Mouse (Mus musculus): ENCODE measurements at regions not wholly inside any gene's neighbourhood (a gene's known extent, or its start where the extent isn't known, plus 50 kb on each side); places are given as distances from the start of the nearest gene placed in this dataset.

DNA sequence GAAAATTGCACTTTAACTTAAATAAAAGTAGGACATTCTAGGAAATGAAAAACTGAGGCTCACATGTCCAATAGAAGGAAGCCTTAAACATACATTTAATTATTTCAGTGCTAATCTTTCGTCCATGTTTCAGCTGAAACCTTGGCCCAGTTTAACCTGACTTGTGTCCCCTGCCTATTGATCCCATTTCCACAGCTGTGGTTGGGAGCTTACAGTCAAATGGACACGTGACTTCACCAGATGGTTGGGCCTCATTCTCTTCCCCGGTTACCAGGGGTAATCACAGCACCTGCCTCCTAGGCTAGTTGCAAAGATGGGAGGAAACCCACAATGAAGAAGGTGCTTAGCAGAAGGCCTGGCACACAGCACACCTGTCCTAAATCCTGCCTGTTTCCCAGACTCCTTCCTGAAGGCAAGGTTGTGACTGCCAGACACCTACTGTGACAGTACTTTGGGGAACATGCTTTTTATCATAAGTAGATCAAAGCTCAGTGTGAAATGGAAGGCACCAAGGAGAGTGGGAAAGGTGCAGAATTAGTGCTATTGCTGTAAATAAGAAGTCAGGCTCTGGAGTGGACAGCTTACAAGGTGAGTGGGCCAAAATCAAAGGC is 52.4 kb upstream of the Gadd45a start:
- 74% methylated on average over 3 of the region's 3 CpGs for WGBS
- H3K9ac ChIP-seq (replicated peaks; ENCODE audit: low read length), result no peak overlapping the region
- H3K4me3 ChIP-seq (ENCODE audit: low read length), result no peak overlapping the region
- H3K27ac ChIP-seq (ENCODE audit: low read length), result no peak overlapping the region
- ATAC-seq (ENCODE audit: low FRiP score, low TSS enrichment), result no peak
- H3K27me3 ChIP-seq (ENCODE audit: insufficient read depth, low read length), result no peaks in the 10 kb centered on the region
- H3K36me3 ChIP-seq (ENCODE audit: insufficient read depth, low read length), result no peaks in the 10 kb centered on the region
- H3K9me3 ChIP-seq (ENCODE audit: low read length), result no peaks in the 10 kb centered on the region
- no peak overlapping the region for H3K4me2 ChIP-seq (replicated peaks; ENCODE audit: low read depth, low read length)
- no peaks in the 10 kb centered on the region for H3K4me1 ChIP-seq (ENCODE audit: insufficient read depth, low read length)

DNA sequence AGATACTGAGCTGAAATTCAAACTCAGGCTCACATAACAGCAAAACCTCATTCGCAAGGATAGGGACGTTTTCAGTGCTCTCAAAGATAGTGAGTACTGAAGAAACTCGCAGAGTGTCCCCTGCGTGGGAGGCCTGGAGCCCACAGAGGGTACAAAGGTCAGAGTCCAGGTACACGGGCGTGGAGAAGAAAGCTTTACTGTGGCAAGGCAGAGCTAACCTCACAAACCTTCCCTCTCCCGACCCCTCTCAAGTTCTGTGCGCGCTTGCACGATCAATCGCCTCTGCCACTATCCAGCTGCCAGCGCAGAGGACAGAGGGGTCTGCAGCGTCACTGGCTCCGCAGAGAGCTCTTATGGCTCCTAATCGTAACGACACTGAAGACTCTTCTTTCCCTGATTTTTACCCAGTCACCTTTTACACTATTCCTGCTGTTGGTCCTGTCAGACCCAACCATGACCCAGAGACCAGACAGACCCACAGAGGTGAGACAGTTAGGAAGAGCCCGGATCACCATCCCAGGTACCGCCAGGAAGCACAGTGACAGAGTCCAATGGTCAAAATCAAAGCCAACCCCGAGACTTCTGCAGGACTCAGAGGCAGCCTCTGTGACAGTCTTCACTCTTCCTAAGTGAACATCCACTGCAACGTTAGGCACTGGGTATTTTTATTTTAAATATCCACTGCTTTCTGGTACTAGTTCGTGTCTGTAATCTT is 51.6 kb upstream of the Gadd45a start:
- Histone ChIP-seq H3K9me3 (ENCODE audit: low read length) (no peaks in the 10 kb centered on the region), H3K27me3 (ENCODE audit: insufficient read depth, low read length) (no peaks in the 10 kb centered on the region), H3K27ac (ENCODE audit: low read length) (no peak overlapping the region), H3K4me3 (ENCODE audit: low read length) (no peak overlapping the region), H3K9ac (replicated peaks; ENCODE audit: low read length) (no peak overlapping the region), H3K4me2 (replicated peaks; ENCODE audit: low read depth, low read length) (no peak overlapping the region), H3K4me1 (ENCODE audit: insufficient read depth, low read length) (no peaks in the 10 kb centered on the region), H3K36me3 (ENCODE audit: insufficient read depth, low read length) (no peaks in the 10 kb centered on the region)
- WGBS, result 53% methylated on average over 21 of the region's 21 CpGs
- ATAC-seq (ENCODE audit: low FRiP score, low TSS enrichment), result no peak

DNA sequence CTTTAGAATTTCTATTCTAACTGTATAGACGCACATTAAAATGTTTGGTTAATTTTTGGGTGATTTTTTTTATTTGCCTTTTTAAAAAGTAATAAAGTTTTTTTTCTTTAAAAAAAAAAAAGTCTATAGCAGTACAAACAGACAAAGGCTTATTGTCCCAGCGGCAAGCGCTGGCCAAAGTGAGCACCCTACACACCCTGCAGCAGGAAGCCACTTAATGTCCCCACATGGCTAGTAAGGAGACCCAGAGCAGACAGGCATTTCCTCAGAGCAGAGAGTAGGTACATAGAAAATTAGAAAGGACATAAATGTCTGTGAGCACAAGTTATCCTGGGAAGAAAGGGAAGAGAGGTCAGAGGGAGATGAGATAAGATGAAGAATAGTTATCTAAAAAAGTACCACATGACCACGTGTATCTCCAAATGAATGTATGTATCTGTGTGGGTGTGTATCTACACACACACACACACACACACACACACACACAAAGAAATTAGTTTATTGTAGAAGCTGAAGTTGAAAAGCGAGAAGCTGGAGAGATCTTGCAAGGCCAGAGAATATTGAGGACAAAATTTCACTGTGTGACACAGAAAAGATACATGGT is 50.7 kb upstream of the Gadd45a start:
- no peak for ATAC-seq (ENCODE audit: low FRiP score, low TSS enrichment)
- Histone ChIP-seq H3K4me2 (replicated peaks; ENCODE audit: low read depth, low read length) (no peak overlapping the region), H3K27me3 (ENCODE audit: insufficient read depth, low read length) (no peaks in the 10 kb centered on the region), H3K27ac (ENCODE audit: low read length) (no peak overlapping the region), H3K36me3 (ENCODE audit: insufficient read depth, low read length) (no peaks in the 10 kb centered on the region), H3K9ac (replicated peaks; ENCODE audit: low read length) (no peak overlapping the region), H3K4me1 (ENCODE audit: insufficient read depth, low read length) (no peaks in the 10 kb centered on the region), H3K4me3 (ENCODE audit: low read length) (no peak overlapping the region), H3K9me3 (ENCODE audit: low read length) (no peaks in the 10 kb centered on the region)
- WGBS, result 76% methylated on average over 5 of the region's 5 CpGs

DNA sequence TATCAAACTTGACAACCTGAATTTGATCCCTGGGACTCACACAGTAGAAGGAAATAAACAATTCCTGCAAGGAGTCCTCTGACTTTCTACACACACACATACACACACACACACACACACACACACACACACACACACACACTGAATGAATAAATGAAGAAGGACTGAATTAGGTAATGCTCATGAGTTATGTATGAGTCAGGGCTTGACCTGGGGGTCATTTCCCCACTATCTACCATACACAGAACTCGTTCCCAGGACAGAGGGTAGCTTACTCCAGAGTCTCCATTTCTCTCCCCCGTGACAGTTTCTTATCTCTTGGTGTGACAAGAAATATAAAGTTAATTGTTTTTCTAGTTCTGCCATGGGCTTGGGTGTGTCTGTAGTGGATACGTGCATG is 50.1 kb upstream of the Gadd45a start:
- Histone ChIP-seq H3K9me3 (ENCODE audit: low read length) (no peaks in the 10 kb centered on the region), H3K4me1 (ENCODE audit: insufficient read depth, low read length) (no peaks in the 10 kb centered on the region), H3K9ac (replicated peaks; ENCODE audit: low read length) (no peak overlapping the region), H3K27ac (ENCODE audit: low read length) (no peak overlapping the region), H3K4me3 (ENCODE audit: low read length) (no peak overlapping the region), H3K27me3 (ENCODE audit: insufficient read depth, low read length) (no peaks in the 10 kb centered on the region), H3K36me3 (ENCODE audit: insufficient read depth, low read length) (no peaks in the 10 kb centered on the region), H3K4me2 (replicated peaks; ENCODE audit: low read depth, low read length) (no peak overlapping the region)
- 49% methylated on average over 3 of the region's 3 CpGs for whole genome bisulfite sequencing
- no peak for ATAC-seq (ENCODE audit: low FRiP score, low TSS enrichment)

All from kidney, embryonic 16.5 days (tissue).